Mouse (Mus musculus): ENCODE data around the gene Grb10.

The Grb10 gene

DNA sequence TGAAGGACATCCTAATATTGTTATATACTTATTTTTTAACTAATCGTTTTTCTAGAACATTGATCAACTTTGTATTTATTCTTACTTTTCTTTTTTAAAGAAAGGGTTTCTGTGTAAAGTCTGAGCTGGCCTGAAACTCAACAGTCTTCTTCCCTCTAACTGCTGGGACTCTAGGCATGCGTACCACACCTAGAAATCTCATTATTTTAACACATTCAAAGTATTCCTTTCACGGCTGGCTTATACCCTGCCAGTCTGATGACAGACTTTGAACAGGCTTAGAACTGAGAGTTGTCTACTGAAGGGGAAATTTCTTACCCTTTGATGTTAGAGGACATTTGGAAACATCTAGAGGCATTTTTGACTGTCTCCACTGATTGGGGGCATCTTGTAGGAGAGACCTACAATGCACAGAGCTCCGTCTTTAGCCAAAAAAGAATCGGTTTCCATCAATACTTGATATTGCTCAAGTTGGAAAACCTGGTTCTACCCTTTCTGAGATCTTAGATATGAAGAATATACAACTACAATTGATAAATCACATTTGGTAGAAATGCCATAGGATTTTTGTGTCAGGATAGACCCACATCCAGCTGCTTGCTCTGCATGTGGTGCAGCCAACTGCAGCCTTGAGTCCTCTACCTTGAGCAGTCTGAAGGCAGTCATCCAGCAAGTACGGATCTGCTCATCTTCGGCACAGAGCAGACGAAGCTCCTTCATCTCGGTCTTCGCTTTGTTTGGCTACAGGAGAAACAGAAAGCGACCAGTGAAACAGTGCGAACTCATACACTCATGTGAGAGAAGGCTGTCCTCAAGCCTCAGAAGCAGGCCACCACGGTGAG, 95.0 kb downstream of the Grb10 start:
- no peak for DNase-seq

DNA sequence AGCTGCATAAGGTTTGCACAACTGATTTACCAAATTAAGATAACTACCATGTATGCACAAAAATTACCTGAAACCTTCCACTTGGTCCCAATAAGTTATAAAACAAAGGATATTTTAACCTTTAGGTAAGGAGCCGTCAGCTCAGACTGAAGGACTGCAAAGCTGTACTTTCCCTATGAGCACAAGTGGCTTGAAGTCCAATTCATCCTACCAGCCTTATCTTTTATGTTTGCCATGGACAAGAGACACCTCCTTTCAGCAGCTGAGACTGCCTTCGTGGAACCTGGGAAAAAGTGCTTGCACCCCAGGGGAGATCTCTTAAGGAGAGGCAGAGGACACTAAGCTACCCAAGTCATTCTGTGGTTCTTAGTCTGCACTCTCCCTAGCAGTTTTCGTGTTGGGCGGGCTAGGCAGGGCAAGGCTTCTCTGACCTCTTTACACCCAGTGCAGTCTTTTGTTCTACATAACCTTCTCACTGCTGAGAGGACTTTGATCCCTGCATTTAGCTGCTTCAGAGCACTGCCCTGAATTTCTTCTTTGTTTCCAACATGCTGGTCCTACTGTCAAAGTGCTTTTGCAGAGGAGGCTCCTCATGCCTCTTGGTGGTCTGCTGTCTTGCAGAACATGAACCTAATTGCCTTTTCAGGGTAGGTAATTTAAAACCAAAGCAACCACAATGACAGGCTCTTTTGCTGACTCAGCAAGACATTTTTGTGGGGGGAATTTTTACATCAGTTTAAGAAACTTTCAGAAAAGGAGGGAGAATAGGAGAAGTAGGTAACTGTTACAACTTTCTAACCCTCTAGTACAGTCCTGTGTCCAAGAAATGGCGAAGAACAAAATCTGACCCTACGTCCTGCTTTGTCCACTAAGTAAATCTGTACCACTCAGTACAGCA, 95.9 kb downstream of the Grb10 start:
- DNase-seq: no peak

DNA sequence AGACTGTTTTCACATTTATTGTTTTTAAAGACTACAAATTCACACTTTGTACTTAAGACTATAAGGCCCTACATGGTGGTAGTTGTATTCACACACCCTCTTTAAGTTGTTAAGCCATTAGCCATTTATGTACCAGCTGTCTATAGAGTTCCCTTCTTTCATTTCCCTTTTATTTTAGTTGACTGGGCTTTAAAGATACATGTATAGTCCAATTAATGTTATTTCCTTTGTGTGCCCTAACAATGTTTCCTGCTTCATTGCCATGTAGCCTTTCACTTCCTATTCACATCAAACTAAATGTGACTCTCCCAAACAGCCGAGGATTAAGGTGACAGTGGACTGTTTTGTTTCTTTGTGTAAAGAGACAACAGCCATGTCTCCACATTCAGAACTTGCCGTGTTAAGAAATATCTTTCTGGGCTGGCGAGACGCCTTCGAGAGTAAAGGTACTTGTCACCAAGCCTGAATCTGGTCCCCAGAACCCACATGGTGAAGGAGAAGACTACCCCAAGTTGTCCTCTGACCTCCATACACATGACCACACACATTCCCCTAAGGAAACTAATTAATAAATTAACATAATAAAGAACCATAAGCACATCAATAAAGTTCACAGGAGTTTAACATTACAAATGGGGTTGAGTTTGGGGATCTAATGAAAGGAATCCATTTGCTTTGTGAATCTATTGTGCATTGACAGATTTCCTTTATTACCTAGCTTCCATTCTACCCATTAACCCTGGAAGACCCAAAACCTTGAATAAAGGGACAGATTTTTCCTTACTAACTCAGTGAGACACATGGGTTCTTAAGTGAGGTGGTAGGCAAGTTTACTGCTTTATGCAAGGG, 97.4 kb downstream of the Grb10 start:
- no peak for DNase-seq

DNA sequence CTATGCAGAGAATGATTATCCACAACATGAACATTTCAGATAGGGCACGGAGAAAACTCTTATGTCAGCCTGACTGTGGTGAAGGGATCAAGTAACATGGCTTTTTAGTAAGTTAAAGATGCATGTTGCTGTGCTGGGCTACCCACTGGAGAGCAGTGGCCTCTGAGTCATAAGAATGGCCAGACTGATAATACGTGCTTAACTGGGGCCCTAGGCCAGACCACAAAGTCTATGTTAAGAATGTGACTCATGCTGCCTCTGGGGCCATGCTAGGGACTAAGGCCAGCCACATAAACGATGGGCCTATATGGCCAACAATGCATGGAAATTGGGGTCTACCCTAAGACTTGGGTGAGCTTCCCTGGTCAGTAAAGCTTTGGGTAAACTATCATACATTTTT, 98.9 kb downstream of the Grb10 start:
- DNase-seq: no peak

DNA sequence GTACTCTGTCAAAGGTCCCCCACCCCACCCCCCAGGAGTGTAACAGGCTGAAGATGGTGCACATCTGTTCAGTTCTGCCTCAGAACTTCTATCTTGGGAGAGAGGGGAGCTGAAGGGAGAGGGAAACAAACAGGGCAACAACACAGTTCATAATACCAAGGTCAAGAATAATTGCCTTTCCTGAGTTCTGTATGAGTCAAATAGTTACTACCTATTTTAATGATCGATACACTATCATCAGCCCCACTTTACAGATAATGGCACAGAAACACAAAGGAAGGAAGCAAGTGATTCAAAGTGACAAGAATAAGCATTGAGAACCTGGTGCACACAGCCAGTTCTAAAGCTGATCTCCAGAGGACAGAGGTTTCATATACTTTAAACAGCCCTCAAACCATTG, 99.9 kb downstream of the Grb10 start:
- DNase-seq: no peak

DNA sequence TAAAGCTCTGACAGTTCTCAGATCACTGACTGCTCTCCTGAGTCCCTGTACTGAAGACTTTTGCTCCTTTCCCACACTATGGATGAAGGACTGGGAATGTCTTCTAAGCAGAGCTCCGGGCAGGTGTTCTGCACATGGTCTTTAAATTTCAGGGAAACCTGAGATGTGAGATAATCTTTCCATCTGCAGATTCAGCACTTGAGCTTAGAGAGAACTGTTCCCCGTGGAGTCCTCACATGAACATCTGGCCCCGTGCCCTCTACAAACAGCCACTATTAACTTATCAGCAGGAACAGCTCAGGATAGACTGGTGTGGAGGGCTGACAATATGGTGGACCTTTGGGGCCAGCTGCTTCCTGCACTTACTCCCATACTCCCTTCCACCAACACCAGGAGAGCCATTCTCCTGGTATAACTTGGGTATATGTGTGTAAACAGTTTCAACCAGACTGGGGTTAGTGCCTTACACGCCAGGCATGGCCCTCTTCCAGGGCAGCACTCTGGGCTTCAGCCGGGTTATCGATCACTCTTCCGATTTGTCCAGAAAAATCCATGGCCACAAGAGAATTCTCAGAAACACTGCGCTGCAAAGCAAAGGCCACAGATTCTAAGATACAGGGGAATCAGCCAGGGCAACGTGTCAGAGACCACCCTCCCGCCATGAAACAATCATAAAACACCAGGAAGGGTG, 101.0 kb downstream of the Grb10 start:
- no peak for DNase-seq

DNA sequence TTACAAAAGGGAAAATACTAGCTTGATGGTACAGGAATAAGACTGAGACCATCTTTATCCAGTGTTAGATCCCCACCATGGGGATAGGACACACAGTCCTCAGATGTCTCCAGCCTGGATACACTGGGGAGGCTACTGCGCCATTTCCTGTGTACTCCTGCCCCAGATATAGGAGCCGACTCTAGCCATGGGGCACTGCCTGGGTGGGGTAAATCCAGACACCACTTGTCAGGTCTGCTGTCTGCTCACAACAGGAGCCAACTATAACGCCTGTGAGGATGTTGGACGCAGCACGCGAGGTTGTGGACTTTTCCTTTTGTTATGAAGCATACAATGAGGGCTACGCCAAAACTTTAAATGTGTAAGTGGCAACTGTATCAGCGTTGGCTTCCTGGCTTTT, 103.7 kb downstream of the Grb10 start:
- no peak for DNase-seq

DNA sequence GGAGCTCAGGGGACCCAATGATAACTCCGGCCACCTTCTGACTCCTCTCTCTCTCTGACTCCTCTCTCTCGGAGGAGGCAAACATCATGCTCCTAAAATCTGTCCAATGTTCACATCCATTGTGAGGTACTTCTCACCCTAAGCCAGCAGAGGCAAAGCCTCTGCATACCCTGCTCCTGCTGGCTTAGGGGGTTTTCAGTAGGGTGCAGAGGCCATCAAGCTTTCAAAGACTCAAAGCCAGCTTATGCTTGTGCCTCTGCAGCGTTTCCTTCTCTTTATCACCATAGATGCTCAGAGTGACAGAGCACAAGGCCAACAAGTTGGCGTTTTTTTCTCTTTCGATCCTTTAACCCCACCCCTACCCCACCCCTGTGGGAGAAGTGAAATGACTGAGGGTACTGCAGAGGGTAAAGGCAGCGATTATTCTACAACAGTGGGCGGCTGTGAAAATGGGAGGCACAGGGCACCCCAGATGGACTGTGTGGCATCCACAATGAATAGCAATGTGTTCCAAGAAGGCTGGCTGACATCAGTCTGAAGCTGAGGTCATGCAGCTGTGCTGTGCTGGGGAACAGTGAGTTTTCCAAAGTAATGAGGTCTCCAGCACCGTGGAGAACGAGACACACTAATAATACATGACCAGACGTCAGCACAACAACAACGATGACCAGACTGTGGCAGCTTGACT, 106.2 kb downstream of the Grb10 start:
- DNase-seq: no peak

DNA sequence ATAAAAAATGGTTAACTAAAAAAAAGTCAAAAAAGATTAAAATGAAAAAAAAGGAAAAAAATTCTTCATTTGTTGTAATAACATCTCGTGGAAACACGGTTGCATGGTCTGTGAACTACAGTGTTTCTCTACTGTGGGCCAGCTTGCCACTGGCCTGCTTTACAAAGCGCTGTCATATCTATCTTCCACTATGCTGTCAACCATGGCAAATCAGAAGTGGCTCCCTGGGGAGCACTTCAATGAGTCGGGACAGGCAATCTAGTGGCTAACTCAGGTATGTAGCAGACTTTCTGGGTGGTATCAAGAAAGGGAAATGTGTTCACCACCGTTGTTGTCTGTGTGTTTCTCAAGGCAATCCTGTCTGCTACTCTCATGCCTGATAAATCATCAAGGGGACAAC, 106.8 kb downstream of the Grb10 start:
- DNase-seq: no peak

DNA sequence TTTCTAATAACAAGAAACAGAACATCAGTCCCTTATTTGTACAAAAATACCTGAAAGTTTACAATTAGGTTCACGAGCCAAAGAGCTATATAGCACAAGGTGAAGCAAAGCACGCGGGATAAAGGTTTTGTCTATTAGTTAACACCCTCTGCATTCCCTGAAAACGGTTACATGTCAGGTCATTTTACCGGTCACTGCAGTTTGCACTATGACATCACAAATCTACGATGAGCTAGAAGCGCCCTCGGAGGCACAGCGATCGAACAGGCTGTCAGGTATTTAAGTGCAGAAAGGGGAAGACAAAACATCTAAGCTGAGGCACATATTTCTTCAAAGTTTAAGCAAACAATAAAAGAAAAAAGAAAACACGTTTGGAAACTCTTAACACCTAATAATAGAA, 108.0 kb downstream of the Grb10 start:
- no peak for DNase-seq

DNA sequence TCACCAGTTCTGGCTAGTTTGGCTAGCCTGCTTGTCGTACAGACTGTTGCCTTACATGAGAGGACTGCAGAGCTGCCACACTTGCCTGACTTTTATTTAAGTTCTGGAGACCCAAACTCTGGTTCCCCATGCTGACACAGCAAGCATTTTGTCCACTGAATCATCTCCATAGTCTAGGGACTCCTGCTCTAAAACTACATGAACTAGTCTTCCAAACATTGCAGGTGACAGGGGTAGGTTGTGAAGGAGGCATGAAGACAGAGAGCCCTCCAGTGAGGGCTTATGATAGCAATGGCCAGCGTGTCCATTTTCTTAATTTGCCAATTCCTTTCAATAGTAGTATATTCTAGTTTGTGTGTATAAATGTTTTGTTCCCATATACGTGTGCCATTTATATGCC, 109.4 kb downstream of the Grb10 start:
- no peak for DNase-seq

DNA sequence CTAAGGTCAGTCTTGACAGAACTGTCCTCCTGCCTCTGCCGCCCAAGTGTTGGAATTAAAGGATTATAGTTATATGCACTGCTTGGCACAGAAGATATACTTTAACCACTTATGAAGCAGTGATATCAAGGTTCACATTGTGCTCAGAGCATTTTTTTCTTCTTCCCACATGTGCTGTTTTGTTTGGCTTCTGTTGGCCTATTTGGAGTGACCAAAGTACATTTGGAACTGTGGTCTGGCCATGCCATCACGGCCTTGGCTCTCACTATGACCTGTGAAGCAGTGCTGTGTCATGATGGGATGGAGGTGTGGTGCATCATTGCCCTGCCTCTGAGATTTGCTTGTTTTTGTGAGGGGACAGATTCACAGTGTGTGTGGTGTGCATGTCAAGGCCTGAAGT, 109.9 kb downstream of the Grb10 start:
- DNase-seq: no peak

DNA sequence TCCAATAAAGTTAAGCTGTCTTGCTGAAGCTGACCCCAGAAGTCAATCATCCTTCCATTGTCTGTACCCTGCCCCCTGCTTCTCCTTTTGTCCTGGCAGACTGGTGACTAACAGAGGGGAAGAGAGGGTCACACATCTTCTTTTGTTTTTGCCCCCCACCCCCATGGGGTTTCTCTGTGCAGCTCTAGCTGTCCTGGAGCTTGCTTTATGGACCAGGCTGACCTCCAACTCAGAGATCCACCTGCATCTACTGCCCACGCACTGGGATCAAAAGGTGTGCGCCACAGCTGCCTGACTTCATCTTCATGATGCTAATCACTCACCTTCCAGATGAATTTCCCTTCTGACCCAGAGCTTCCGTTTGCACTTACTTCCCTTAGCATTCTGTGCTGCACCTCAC, 114.6 kb downstream of the Grb10 start:
- no peak for DNase-seq

DNA sequence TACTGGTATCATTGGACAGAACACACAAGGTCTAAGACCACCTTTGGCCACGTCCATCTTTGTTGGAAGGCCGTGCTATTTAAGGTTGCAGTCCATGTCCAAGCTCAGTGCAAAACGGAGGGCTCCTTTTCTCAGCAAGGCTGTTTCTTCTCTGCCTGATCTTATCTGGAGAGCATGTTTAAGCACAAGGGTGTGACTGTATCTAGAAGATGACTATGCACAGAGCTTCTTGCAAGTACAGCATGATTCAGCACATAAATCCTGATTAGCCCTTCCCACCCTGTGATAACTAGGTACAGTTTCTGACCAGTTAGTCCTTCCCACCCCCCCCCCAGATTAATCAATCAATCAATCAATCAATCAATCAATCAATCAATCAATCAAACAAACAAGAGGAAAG, 115.1 kb downstream of the Grb10 start:
- no peak for DNase-seq

DNA sequence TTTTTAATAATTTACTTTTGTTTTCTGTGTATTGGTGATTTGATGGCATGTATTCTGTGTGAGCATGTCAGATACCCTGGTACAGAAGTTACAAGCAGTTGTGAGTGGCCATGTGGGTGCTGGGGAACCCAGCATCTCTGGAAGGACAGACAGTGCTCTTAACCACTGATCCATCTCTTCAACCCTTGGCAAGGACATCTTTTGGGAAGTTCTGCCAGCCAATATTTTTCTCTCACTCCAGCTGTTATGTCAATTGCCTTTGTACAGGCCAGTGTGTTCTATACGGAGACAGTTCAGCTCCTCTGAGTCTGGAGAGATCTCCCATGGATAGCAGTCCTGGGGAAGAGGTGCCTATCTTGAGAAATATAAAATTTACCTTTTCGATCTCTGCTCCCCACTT, 116.4 kb downstream of the Grb10 start:
- DNase-seq: no peak

DNA sequence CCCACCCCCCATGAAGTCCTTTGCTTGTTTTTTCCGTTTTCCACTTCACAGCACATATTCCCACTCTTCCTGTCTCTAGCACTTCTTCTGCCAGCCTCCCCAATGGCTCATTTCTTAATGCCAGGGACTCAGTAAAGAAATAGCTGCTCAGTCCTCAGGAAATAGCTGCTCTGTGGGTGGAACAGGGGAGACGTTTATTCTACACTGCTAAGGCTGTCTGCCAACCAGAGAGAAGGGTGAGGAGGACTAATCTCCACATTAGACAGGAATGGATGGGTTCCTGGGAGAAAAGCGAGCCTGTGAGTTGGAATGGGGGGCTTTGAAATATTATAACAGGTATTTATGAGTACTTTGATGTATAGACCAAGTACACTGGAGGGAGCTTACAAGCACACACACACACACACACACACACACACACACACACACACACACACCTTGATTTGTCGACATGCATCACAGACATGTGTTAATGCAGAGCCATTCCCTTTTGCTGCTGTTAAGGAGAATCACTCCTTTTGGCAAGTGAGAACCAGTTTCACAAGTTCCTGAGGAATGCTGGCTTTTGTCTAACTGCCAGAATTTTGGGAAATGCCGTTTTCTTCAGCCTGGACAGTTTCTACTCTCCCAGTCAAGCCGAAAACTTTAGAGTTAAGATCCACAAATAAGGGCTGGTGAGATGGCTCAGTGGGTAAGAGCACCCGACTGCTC, 130.6 kb downstream of the Grb10 start:
- DNase-seq: no peak

DNA sequence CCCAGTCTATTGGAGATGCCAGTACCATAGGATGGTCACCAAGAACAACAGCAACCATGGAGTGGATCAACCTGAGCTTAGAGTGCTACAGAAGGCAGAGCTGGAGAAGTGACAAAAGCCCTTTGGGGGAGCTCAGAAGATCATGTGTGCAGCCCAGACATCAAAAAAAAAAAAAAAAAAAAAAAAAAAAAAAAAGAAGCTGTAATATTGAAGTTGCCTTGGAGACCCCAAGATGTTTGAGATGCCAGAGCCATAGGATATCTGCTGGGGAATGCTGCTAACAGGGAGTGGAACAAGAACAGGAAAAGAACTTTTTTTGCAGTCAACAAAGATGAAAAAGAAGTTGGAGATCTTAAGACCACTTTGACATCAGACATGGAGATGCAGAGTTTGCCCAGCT, 133.0 kb downstream of the Grb10 start:
- no peak for DNase-seq

DNA sequence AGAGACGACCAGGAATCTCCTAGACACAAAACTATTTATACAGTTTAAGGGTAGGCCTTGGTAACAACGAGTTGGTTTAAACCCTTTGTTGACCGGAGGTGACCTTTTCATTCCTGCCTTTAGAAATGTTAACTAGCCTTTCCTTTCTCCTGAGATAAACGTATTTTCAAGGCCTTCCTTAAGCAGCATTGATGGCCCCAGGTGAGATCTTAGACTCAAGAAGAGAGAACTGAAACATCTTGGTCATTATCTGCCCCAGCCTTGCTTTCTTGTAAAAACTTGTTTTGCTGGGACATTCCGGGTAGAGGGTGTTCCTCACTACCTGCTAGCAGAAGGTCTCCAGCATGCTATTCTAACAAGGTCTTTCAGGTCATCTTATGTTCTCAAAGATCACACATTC, 133.5 kb downstream of the Grb10 start:
- no peak for DNase-seq

DNA sequence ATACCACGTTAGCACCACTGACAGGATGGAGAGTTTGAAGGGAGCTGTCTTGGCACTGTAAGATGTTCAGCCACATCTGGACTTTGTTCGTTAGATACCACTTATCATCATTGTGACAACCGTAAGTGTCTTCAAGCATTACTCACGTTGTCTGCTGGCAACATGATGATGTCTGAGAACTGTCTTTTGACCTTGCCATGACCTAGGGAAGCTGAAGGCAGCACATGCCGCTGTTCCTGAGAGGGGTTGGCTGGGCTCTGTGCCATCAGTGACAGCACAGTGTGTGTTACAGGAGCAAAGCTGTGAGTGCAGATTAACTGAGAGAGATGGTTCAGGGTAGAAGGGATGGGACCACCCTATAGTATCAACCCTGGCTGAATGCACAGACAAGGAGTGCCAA, 137.0 kb downstream of the Grb10 start:
- DNase-seq: no peak

DNA sequence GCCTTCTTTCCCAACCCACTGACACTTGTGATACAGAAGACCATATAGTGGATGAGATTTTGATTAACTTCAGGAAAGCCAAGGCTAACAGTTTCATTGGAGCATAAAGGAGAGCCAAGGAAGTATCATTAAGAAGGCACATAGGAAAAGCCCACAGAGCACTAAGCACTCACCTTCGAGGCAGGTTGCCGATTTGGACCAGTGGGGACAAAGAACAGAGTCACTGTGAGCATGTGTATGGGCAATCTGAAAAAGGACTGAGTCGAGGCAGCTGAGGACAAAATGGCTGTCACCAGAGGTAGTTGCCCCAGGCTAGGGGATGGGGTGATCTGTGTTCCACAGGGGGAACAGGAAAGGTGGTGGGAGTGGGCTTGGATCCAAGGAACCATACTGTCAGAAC, 140.0 kb downstream of the Grb10 start:
- DNase-seq: no peak

DNA sequence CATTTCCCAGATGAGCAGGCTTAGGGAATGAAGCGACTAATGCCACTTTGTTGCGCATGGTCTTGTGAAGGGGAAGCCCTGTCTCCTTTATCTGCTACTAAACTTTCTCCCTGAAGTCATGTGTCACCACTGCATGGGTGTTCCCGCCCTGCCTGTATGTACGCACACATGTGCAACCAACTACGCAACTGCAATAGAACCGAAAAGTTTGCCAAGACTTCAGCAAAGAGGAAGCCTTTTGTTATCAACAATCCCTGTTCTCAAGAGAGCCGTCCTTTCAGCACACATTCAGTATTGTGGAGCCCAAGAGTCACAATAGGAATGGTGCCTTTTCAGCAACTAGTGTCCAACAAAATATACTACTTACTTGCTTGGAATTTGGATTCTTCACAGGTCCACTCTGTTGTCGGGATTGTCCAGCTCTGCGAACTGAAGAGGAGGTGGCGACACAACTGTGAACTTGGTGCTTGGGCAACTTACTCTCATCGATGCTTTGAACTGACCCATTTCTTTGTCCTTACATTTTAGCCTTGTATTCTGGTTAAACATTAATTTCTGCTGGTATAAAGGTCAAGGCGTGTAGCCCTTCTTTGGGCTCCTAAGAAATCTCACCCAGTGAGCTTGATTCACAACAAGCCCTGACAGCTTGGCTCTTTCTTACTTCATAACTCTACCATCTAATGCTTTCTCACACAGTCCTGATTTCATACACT, 140.7 kb downstream of the Grb10 start, which contains the start of gene Ddc:
Ddc (minus strand) TSS at position 500 of the 713 bp plus-strand sequence.
- DNase-seq: no peak
